Mouse (Mus musculus): ENCODE measurements around the gene Olfr765. TPM values are rescaled to one million over a fixed set of nuclear protein-coding genes. Genes with fewer than 3 reads are reported as not detected.

Gene Olfr765
- total RNA-seq, 2 experiments from 2014 or later = not detected

GRCm38 (mm10) chr10:128996523-128997040, 53.2 kb downstream of the Olfr765 start:
- Histone ChIP-seq H3K4me3 (no peak overlapping the region), H3K27ac (no peak overlapping the region)
- no peak for TF ChIP-seq CTCF (conservative IDR thresholded peaks at IDR 0.05)
- no peak for DNase-seq (ENCODE audit: low spot score in 2 of 2)

GRCm38 (mm10) chr10:128995796-128996195, 54.0 kb downstream of the Olfr765 start:
- DNase-seq (ENCODE audit: low spot score in 2 of 2) = no peak
- H3K4me3 ChIP-seq = no peak overlapping the region
- TF ChIP-seq CTCF (conservative IDR thresholded peaks at IDR 0.05) = no peak
- H3K27ac ChIP-seq = no peak overlapping the region

Other genes starting within 250 kb of the Olfr765 start
- gene Dnajc14, start 245.9 kb downstream of the Olfr765 start, total RNA-seq (2021) = 10 to 100 TPM; 65.5 to 73.3 TPM
- 10 to 100 TPM in 1 of 2 experiments, 1 to 10 TPM in 1; 9.4 to 10.9 TPM for gene Tmem198b, start 245.6 kb downstream of the Olfr765 start, total RNA-seq (2021)
- 10 to 100 TPM; 39.3 to 42.2 TPM for gene Sarnp, start 232.7 kb downstream of the Olfr765 start, total RNA-seq (2021)
- 1 to 10 TPM; 6.7 to 8.4 TPM for gene Ormdl2, start 228.4 kb downstream of the Olfr765 start, total RNA-seq (2021)
- gene Gdf11, start 158.3 kb downstream of the Olfr765 start, total RNA-seq (2021) = 10 to 100 TPM; 20.5 to 21.9 TPM
- 10 to 100 TPM; 71.0 to 81.9 TPM for gene Cd63, start 149.0 kb downstream of the Olfr765 start, total RNA-seq (2021)
- 1 to 10 TPM; 4.3 to 8.4 TPM for gene Rdh5, start 127.1 kb downstream of the Olfr765 start, total RNA-seq (2021)
- gene Bloc1s1, start 126.0 kb downstream of the Olfr765 start, total RNA-seq (2021) = 100 to 1,000 TPM in 1 of 2 experiments, 10 to 100 TPM in 1; 88.5 to 102 TPM
- 10 to 100 TPM; 39.5 to 42.9 TPM for gene Itga7, start 116.2 kb downstream of the Olfr765 start, total RNA-seq (2021)
- gene Mettl7b, start 89.0 kb downstream of the Olfr765 start, total RNA-seq (2021) = not detected
- gene Olfr9, start 60.6 kb downstream of the Olfr765 start, total RNA-seq (2021) = not detected
- not detected for gene Olfr763, start 39.2 kb downstream of the Olfr765 start, total RNA-seq (2021)
- gene Olfr764-ps1, start 10.1 kb downstream of the Olfr765 start, total RNA-seq (2021) = not detected
- not detected for gene Olfr766-ps1, start 19.0 kb upstream of the Olfr765 start, total RNA-seq (2021)
- gene Olfr767, start 32.9 kb upstream of the Olfr765 start, total RNA-seq (2021) = not detected
- gene Olfr768, start 49.4 kb upstream of the Olfr765 start, total RNA-seq (2021) = not detected
- gene Olfr769, start 67.9 kb upstream of the Olfr765 start, total RNA-seq (2021) = not detected
- not detected for gene Olfr770, start 89.0 kb upstream of the Olfr765 start, total RNA-seq (2021)
- not detected for gene Olfr771, start 114.8 kb upstream of the Olfr765 start, total RNA-seq (2021)
- not detected for gene Olfr772, start 127.9 kb upstream of the Olfr765 start, total RNA-seq (2021)
- not detected for gene Olfr773, start 137.4 kb upstream of the Olfr765 start, total RNA-seq (2021)
- gene Olfr774, start 186.2 kb upstream of the Olfr765 start, total RNA-seq (2021) = not detected
- not detected for gene Olfr775, start 198.4 kb upstream of the Olfr765 start, total RNA-seq (2021)
- not detected for gene Olfr776, start 209.1 kb upstream of the Olfr765 start, total RNA-seq (2021)
- gene Olfr777, start 221.5 kb upstream of the Olfr765 start, total RNA-seq (2021) = not detected

Measured in layer of hippocampus, adult 2 months (tissue).